In the genomic region with DNA sequence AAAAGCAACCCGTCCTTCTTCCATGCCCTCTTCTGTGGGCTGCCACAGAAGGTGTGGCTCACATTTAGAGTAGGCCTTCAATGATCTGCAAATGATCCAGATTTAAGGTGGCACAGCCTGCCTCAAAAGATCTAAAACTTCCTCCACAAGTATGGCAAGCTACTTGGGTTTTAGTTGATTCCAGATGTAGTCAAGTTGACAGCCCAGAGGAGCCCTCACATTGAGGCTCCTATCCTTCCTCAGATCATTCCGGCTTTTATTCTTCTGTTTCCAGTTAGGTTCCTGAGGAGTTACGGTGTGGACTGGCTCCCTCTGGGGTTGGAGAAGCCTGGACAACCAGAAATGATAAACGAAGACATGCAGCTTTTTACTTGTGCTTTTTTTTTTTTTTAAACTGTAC, we compare ENCODE assay signal across 17 mouse cellular contexts.
"Had no signal": no experiment of that assay in that cellular context is flagged by ENCODE, and none has a peak within 500 bp of the region (broad histone marks: within the 10 kb centered on the region; RNA-seq: fewer than 3 reads in every experiment).

No protein-coding gene starts in this region.

- H3K4me2 ChIP-seq: liver, embryonic 13.5 days; lung, embryonic 15.5 days; midbrain, embryonic 11.5 days; midbrain, embryonic 15.5 days; neural tube, embryonic 12.5 days had no signal

- H3K4me1 ChIP-seq: lung, embryonic 15.5 days; midbrain, embryonic 15.5 days; neural tube, embryonic 12.5 days had no signal

- H3K9me3 ChIP-seq: liver, embryonic 13.5 days; lung, embryonic 15.5 days; megakaryocyte, embryonic 14.5 days; midbrain, embryonic 15.5 days; neural tube, embryonic 12.5 days had no signal

- DNase-seq: kidney, adult 8-10 months; kidney, postnatal 10 days; kidney, postnatal 4 days; left cerebral cortex, postnatal 4 days; liver; liver, embryonic 13.5 days; liver, postnatal 0 days; lung, postnatal 14 days; right cerebral cortex, postnatal 14 days; thymus, postnatal 36 days had no signal

- H3K4me3 ChIP-seq: layer of hippocampus, adult 2 months; liver, embryonic 13.5 days; lung, embryonic 15.5 days; megakaryocyte, embryonic 14.5 days; midbrain, embryonic 15.5 days; neural tube, embryonic 12.5 days had no signal

- H3K27me3 ChIP-seq: liver, embryonic 13.5 days; lung, embryonic 15.5 days; megakaryocyte, embryonic 14.5 days; midbrain, embryonic 15.5 days; neural tube, embryonic 12.5 days had no signal

- H3K9ac ChIP-seq: liver, embryonic 13.5 days; liver, postnatal 0 days; lung, embryonic 15.5 days; midbrain, embryonic 15.5 days; neural tube, embryonic 12.5 days had no signal

- H3K36me3 ChIP-seq: liver, embryonic 13.5 days; lung, embryonic 15.5 days; midbrain, embryonic 15.5 days; neural tube, embryonic 12.5 days had no signal

- H3K27ac ChIP-seq: layer of hippocampus, adult 2 months; liver, embryonic 13.5 days; lung, embryonic 15.5 days; macrophage; midbrain, embryonic 15.5 days; neural tube, embryonic 12.5 days had no signal

- ATAC-seq: liver, postnatal 0 days; midbrain, embryonic 15.5 days had no signal
